Mouse (Mus musculus) MEL (cell line): Measurements from ENCODE around the gene 1700016C15Rik. TPM values are rescaled to one million over a fixed set of nuclear protein-coding genes. Genes with fewer than 3 reads are reported as not detected.

ENCODE experiments used
- DNase-seq: peaks from one replicate; pipeline ENCODE4 v3.0.0; 2011; ENCODE audit warnings: low read depth, low spot score
- H3K27ac ChIP-seq: 2 replicates; pipeline ENCODE4 v1.5.1; 2012; ENCODE audit warnings: low read depth, mild to moderate bottlenecking, control low read depth, low read length, moderate library complexity; ENCODE audit not compliant: control insufficient read depth
- H3K27me3 ChIP-seq, 2 experiments: fragments of 150-350 bp in 1 of 2; sonication (generic) in 1 of 2; 2 replicates each; pipeline ENCODE4 v1.6.1; 2012; ENCODE audit warnings: low read length in 2 of 2, mild to moderate bottlenecking in 2 of 2, improper control_type of control experiment in 1 of 2, moderate library complexity in 1 of 2; ENCODE audit not compliant: insufficient read depth in 2 of 2, control insufficient read depth in 1 of 2
- H3K36me3 ChIP-seq, 2 experiments: 2 replicates each; pipeline ENCODE4 v1.6.1; 2012 to 2014; ENCODE audit warnings: low read length in 2 of 2, improper control_type of control experiment in 1 of 2, inconsistent platforms in 1 of 2, mild to moderate bottlenecking in 1 of 2; ENCODE audit not compliant: insufficient read depth in 2 of 2, control insufficient read depth in 1 of 2
- H3K4me1 ChIP-seq, 2 experiments: fragments of 150-350 bp in 1 of 2; sonication (generic) in 1 of 2; 2 replicates each; pipeline ENCODE4 v1.6.1; 2012; ENCODE audit warnings: low read length in 2 of 2, improper control_type of control experiment in 1 of 2, mild to moderate bottlenecking in 1 of 2; ENCODE audit not compliant: insufficient read depth in 2 of 2, control insufficient read depth in 1 of 2
- H3K4me3 ChIP-seq, 2 experiments: fragments of 150-350 bp in 1 of 2; sonication (generic) in 1 of 2; 2 replicates each; pipeline ENCODE4 v1.5.1; 2012; ENCODE audit warnings: low read depth in 2 of 2, low read length in 2 of 2, mild to moderate bottlenecking in 2 of 2, moderate library complexity in 2 of 2, control low read depth in 1 of 2, improper control_type of control experiment in 1 of 2; ENCODE audit not compliant: control insufficient read depth in 1 of 2, insufficient read depth in 1 of 2
- H3K79me2 ChIP-seq: 2 replicates; pipeline ENCODE4 v1.6.1; 2012; ENCODE audit warnings: mild to moderate bottlenecking, low read length, moderate library complexity; ENCODE audit not compliant: control insufficient read depth, poor library complexity, insufficient read depth
- H3K9ac ChIP-seq: 2 replicates; pipeline ENCODE4 v1.6.1; 2012; ENCODE audit warnings: low read depth, mild to moderate bottlenecking, control low read depth, low read length, moderate library complexity; ENCODE audit not compliant: control insufficient read depth, poor library complexity, severe bottlenecking
- H3K9me3 ChIP-seq: fragments of 150-350 bp; sonication (generic); replicated peaks from 2 replicates; pipeline ENCODE4 v1.6.1; 2012; ENCODE audit warnings: mild to moderate bottlenecking, low read length, improper control_type of control experiment, moderate library complexity; ENCODE audit not compliant: insufficient read depth
- CHD2 ChIP-seq: IDR thresholded peaks from 2 replicates; pipeline ENCODE4 v1.6.1; 2011; ENCODE audit warnings: low read length, improper control_type of control experiment
- E2F4 ChIP-seq: IDR thresholded peaks from 2 replicates; pipeline ENCODE4 v1.6.1; 2011; ENCODE audit warnings: low read depth, low read length, improper control_type of control experiment, borderline replicate concordance
- GATA1 ChIP-seq: IDR thresholded peaks from 2 replicates; pipeline ENCODE4 v1.6.1; 2011; ENCODE audit warnings: low read depth, low read length, improper control_type of control experiment
- HCFC1 ChIP-seq: IDR thresholded peaks from 2 replicates; pipeline ENCODE4 v1.6.1; 2012; ENCODE audit warnings: low read depth, mild to moderate bottlenecking, inconsistent platforms, low read length, improper control_type of control experiment, moderate library complexity
- JUND ChIP-seq: IDR thresholded peaks from 2 replicates; pipeline ENCODE4 v1.6.1; 2011; ENCODE audit warnings: low read depth, mild to moderate bottlenecking, improper control_type of control experiment, low read length
- KAT2A ChIP-seq: conservative IDR thresholded peaks from 2 replicates; pipeline ENCODE4 v1.6.1; 2012; ENCODE audit warnings: low read depth, low read length, improper control_type of control experiment, inconsistent platforms
- MAX ChIP-seq: IDR thresholded peaks from 2 replicates; pipeline ENCODE4 v1.6.1; 2011; ENCODE audit warnings: low read length, improper control_type of control experiment
- MEF2A ChIP-seq: IDR thresholded peaks from 2 replicates; pipeline ENCODE4 v1.6.1; 2014; ENCODE audit warnings: low read depth, mild to moderate bottlenecking, inconsistent platforms, low read length, improper control_type of control experiment; ENCODE audit not compliant: poor library complexity, insufficient replicate concordance, severe bottlenecking; ENCODE audit errors: extremely low read depth
- MXI1 ChIP-seq: IDR thresholded peaks from 2 replicates; pipeline ENCODE4 v1.6.1; 2011; ENCODE audit warnings: mild to moderate bottlenecking, low read depth, low read length, improper control_type of control experiment
- NELFE ChIP-seq: IDR thresholded peaks from 2 replicates; pipeline ENCODE4 v1.6.1; 2011; ENCODE audit warnings: low read depth, low read length, improper control_type of control experiment
- NRF1 ChIP-seq: IDR thresholded peaks from 2 replicates; pipeline ENCODE4 v1.6.1; 2014; ENCODE audit warnings: low read depth, mild to moderate bottlenecking, inconsistent platforms, low read length, improper control_type of control experiment, moderate library complexity; ENCODE audit not compliant: poor library complexity, insufficient read depth, severe bottlenecking
- POLR2A ChIP-seq, 2 experiments: IDR thresholded peaks; 2 replicates each; pipeline ENCODE4 v1.6.1; 2011 to 2012; ENCODE audit warnings: low read length in 2 of 2, mild to moderate bottlenecking in 2 of 2, control low read depth in 1 of 2, improper control_type of control experiment in 1 of 2, low read depth in 1 of 2, moderate library complexity in 1 of 2; ENCODE audit not compliant: control insufficient read depth in 1 of 2, insufficient read depth in 1 of 2, poor library complexity in 1 of 2
- POLR2AphosphoS5 ChIP-seq: IDR thresholded peaks from 2 replicates; pipeline ENCODE4 v1.6.1; 2012; ENCODE audit warnings: low read depth, borderline replicate concordance, mild to moderate bottlenecking, inconsistent platforms, low read length, moderate library complexity, mixed read lengths
- RCOR1 ChIP-seq: IDR thresholded peaks from 2 replicates; pipeline ENCODE4 v1.6.1; 2012; ENCODE audit warnings: low read depth, mild to moderate bottlenecking, inconsistent platforms, low read length, improper control_type of control experiment
- TBP ChIP-seq: IDR thresholded peaks from 2 replicates; pipeline ENCODE4 v1.8.0; 2011; ENCODE audit warnings: low read depth, low read length, improper control_type of control experiment
- TCF12 ChIP-seq: IDR thresholded peaks from 2 replicates; pipeline ENCODE4 v1.6.1; 2014; ENCODE audit warnings: low read depth, mild to moderate bottlenecking, inconsistent platforms, low read length, improper control_type of control experiment, moderate library complexity
- USF1 ChIP-seq: IDR thresholded peaks from 2 replicates; pipeline ENCODE4 v1.6.1; 2014; ENCODE audit warnings: low read depth, mild to moderate bottlenecking, inconsistent platforms, low read length, improper control_type of control experiment, moderate library complexity
- ZC3H11A ChIP-seq: IDR thresholded peaks from 2 replicates; pipeline ENCODE4 v1.6.1; 2012; ENCODE audit warnings: low read depth, mild to moderate bottlenecking, inconsistent platforms, low read length, improper control_type of control experiment
- ZNF384 ChIP-seq: IDR thresholded peaks from 2 replicates; pipeline ENCODE4 v1.6.1; 2012; ENCODE audit warnings: low read depth, mild to moderate bottlenecking, inconsistent platforms, low read length, improper control_type of control experiment
- polyA plus RNA-seq, 2 experiments: library from polyadenylated mRNA; stranded (reverse) in 1 of 2; unstranded in 1 of 2; fragments of >175 nt in 1 of 2; fragments of >200 nt in 1 of 2; gene quantifications; 2 replicates each; pipeline versions ENCODE4 v1.2.1 to v1.2.4; 2012; ENCODE audit warnings: low replicate concordance in 2 of 2, low read depth in 1 of 2; ENCODE audit not compliant: insufficient read length in 2 of 2, insufficient read depth in 1 of 2, missing spikeins in 1 of 2
- total RNA-seq: library from RNA; depleted of rRNA; stranded (reverse); fragments of 300-350 nt; gene quantifications from 2 replicates; pipeline ENCODE4 v1.2.3, GENCODE M21; 2012

1700016C15Rik gene
- total and polyA plus RNA-seq, 3 experiments, result not detected

DNA sequence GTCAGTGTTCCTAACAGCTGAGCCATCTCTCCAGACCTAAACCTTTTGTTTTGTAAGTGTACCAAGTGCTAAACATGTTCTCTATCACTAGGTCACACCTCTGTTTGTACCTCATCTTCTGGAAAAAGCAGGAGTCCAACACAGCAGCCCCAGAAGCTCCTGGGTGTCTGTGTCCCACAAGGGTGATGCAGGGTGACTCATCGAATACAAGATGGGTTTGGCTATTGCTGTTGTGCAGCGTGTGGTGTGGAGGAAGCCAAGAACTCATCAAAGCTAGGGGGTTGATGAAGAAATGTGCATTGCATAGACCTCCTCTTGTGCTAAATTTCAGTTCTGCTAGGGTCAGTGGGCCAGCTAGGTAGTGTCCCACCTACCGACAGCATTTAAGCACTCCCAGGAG lies 43.5 kb upstream of the 1700016C15Rik start:
- TF ChIP-seq JUND (no peak), NELFE (no peak)
- TF ChIP-seq, all 39 proteins: peak for 0
- no peaks in the 10 kb centered on the region for H3K27me3 ChIP-seq
- H3K9ac ChIP-seq, result no peak overlapping the region

DNA sequence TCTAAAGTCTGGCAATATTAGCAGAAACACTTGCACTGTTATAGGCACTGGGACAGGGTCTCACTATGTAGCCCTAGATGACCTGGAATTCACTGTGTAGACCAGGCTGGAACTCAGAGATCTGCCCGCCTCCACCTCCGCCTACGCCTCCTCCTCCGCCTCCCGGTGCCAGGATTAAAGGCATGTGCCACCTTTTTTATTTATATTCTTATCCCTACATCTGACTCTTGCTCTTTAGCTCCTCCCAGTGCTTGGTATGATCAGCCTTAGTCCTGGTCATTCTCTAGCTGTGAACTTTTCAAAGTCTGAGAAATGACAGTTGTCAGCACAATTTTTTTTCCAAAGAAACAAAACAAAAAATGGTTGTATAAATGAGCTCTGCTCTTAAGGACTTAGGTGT lies 42.6 kb upstream of the 1700016C15Rik start:
- H3K9ac ChIP-seq, result no peak overlapping the region
- H3K27ac ChIP-seq, result no peak overlapping the region
- H3K27me3 ChIP-seq, result no peaks in the 10 kb centered on the region
- H3K36me3 ChIP-seq, result no peaks in the 10 kb centered on the region
- DNase-seq, result no peak
- TF ChIP-seq KAT2A, result no peak
- no peak for TF ChIP-seq E2F4
- no peak for TF ChIP-seq POLR2A (IDR thresholded peaks at IDR 0.05; ENCODE audit: control insufficient read depth in 1 of 2, insufficient read depth in 1 of 2, low read depth in 1 of 2, low read length in 2 of 2, poor library complexity in 1 of 2)
- no peak for TF ChIP-seq RCOR1
- TF ChIP-seq MAX, result no peak
- no peak for TF ChIP-seq TCF12
- no peak for TF ChIP-seq TBP
- no peak for TF ChIP-seq GATA1
- TF ChIP-seq NRF1, result no peak
- TF ChIP-seq USF1, result no peak
- no peak for TF ChIP-seq HCFC1
- no peak for TF ChIP-seq ZC3H11A
- no peak for TF ChIP-seq CHD2
- no peak for TF ChIP-seq POLR2AphosphoS5
- TF ChIP-seq MEF2A, result no peak
- no peak for TF ChIP-seq MXI1
- no peak for TF ChIP-seq ZNF384
- no peaks in the 10 kb centered on the region; a peak in 1 of 4 replicates for H3K4me1 ChIP-seq
- H3K79me2 ChIP-seq, result no peaks in the 10 kb centered on the region
- no peaks in the 10 kb centered on the region for H3K9me3 ChIP-seq
- no peak overlapping the region for H3K4me3 ChIP-seq

More for the DNA sequence above, 43.5 kb upstream of the 1700016C15Rik start:
- DNase-seq, result no peak
- Histone ChIP-seq H3K79me2 (no peaks in the 10 kb centered on the region), H3K27ac (no peak overlapping the region), H3K9me3 (no peaks in the 10 kb centered on the region), H3K36me3 (no peaks in the 10 kb centered on the region), H3K4me1 (no peaks in the 10 kb centered on the region; a peak in 1 of 4 replicates), H3K4me3 (no peak overlapping the region)
